10 mouse cellular contexts compared by ENCODE assay signal in the genomic region with DNA sequence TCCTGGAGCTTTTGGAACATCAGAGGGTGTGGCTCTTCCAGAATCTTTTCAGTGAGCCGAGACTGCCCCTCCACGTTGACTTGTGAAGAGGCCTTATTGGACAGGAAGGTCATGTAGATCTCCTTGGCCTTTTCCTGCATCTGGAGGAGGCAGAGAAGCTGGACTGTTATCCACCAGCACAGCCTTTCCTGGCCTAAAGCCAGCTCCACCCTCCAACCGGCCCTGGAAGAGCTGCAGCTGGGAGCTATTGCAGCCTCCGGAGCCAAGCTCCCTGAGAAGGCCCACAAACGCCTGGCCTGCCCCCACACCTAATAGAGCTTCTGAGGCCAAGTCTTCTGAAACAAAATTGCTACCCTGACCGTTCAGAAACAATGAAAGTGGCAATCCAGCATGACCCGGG. TPM values are rescaled to one million over a fixed set of nuclear protein-coding genes. Genes with fewer than 3 reads are reported as not detected.
A peak's percentile ranks its signal among the peaks of the same experiment; 100 is the strongest.
DNase-seq lines count a peak whose midpoint lies in the region; ATAC-seq and TF ChIP-seq lines count a peak whose summit lies in the region.
"Had no signal": no experiment of that assay in that cellular context is flagged by ENCODE, and none has a peak within 500 bp of the region (broad histone marks: within the 10 kb centered on the region; RNA-seq: fewer than 3 reads in every experiment).

No protein-coding gene starts in this region.

- H3K27ac ChIP-seq in midbrain, postnatal 0 days (ENCODE audit: low read depth, low read length): no peak overlapping the region
- no peak overlapping the region for H3K27ac ChIP-seq in midbrain, embryonic 10.5 days (replicated peaks)
- 0 out of 2 replicates have a peak overlapping the region, but pooled peaks have one; percentile 1 for H3K27ac ChIP-seq in embryonic facial prominence, embryonic 12.5 days
- H3K27ac ChIP-seq in liver, embryonic 14.5 days: no peak overlapping the region
- peak overlapping the region; percentile 73 for H3K27ac ChIP-seq in stomach, embryonic 15.5 days

- intact Hi-C loops in heart, postnatal 10 days (cut with DNase I): no loop called here

- H3K4me3 ChIP-seq in midbrain, postnatal 0 days (ENCODE audit: low read depth, low read length): no peak overlapping the region
- no peak overlapping the region for H3K4me3 ChIP-seq in midbrain, embryonic 10.5 days
- no peak overlapping the region for H3K4me3 ChIP-seq in embryonic facial prominence, embryonic 12.5 days
- H3K4me3 ChIP-seq in liver, embryonic 14.5 days (ENCODE audit: insufficient read depth in 1 of 2, low read depth in 2 of 2, low read length in 2 of 2): no peak overlapping the region
- no peak overlapping the region for H3K4me3 ChIP-seq in stomach, embryonic 15.5 days (replicated peaks)
- H3K4me3 ChIP-seq: erythroblast, embryonic 14.5 days had no signal

- ATAC-seq in midbrain, postnatal 0 days (ENCODE audit: low FRiP score): no peak
- no peak for ATAC-seq in embryonic facial prominence, embryonic 12.5 days (ENCODE audit: insufficient number of reproducible peaks, insufficient read depth, low FRiP score, low TSS enrichment)
- peak; percentile 27 for ATAC-seq in liver, embryonic 14.5 days (ENCODE audit: insufficient read depth)
- ATAC-seq in stomach, embryonic 15.5 days (ENCODE audit: insufficient read depth, low FRiP score, low read depth): peak; percentile 69
- ATAC-seq: Patski had no signal

- no peaks in the 10 kb centered on the region for H3K36me3 ChIP-seq in midbrain, postnatal 0 days (ENCODE audit: insufficient read depth, low read length)
- H3K36me3 ChIP-seq in midbrain, embryonic 10.5 days: no peaks in the 10 kb centered on the region
- no peaks in the 10 kb centered on the region for H3K36me3 ChIP-seq in embryonic facial prominence, embryonic 12.5 days
- H3K36me3 ChIP-seq in liver, embryonic 14.5 days (replicated peaks; ENCODE audit: control insufficient read depth, insufficient read depth, low read depth): no peaks in the 10 kb centered on the region
- no peaks in the 10 kb centered on the region for H3K36me3 ChIP-seq in stomach, embryonic 15.5 days

- H3K27me3 ChIP-seq in midbrain, postnatal 0 days (ENCODE audit: insufficient read depth, low read length): no peaks in the 10 kb centered on the region
- no peaks in the 10 kb centered on the region for H3K27me3 ChIP-seq in midbrain, embryonic 10.5 days (ENCODE audit: low read depth, poor library complexity, severe bottlenecking)
- H3K27me3 ChIP-seq in embryonic facial prominence, embryonic 12.5 days: no peaks in the 10 kb centered on the region
- no peaks in the 10 kb centered on the region for H3K27me3 ChIP-seq in liver, embryonic 14.5 days (ENCODE audit: control insufficient read depth, insufficient read depth, low read length)
- H3K27me3 ChIP-seq in stomach, embryonic 15.5 days (replicated peaks): no peaks in the 10 kb centered on the region
- H3K27me3 ChIP-seq: Patski had no signal

- no peak overlapping the region for H3K9ac ChIP-seq in midbrain, postnatal 0 days (replicated peaks; ENCODE audit: low read length, poor library complexity, severe bottlenecking)
- H3K9ac ChIP-seq in embryonic facial prominence, embryonic 12.5 days: no peak overlapping the region
- no peak overlapping the region for H3K9ac ChIP-seq in liver, embryonic 14.5 days (replicated peaks)
- H3K9ac ChIP-seq in stomach, embryonic 15.5 days: no peak overlapping the region

- no peaks in the 10 kb centered on the region for H3K4me1 ChIP-seq in midbrain, postnatal 0 days (ENCODE audit: insufficient read depth, low read length)
- peaks cover 24% of the 10 kb centered on the region for H3K4me1 ChIP-seq in midbrain, embryonic 10.5 days
- peaks cover 20% of the 10 kb centered on the region for H3K4me1 ChIP-seq in embryonic facial prominence, embryonic 12.5 days
- H3K4me1 ChIP-seq in liver, embryonic 14.5 days (replicated peaks; ENCODE audit: control insufficient read depth in 2 of 2, insufficient read depth in 2 of 2, low read length in 1 of 2): peaks cover 28 to 53% of the 10 kb centered on the region in 2 experiments
- H3K4me1 ChIP-seq in stomach, embryonic 15.5 days: peaks cover 15% of the 10 kb centered on the region

- 0 out of 2 replicates have a peak, but pooled peaks have one; percentile 31 for TF ChIP-seq EP300 in liver, embryonic 14.5 days (IDR thresholded peaks at IDR 0.05; ENCODE audit: low read depth)

- H3K9me3 ChIP-seq in midbrain, postnatal 0 days (ENCODE audit: low read length): no peaks in the 10 kb centered on the region
- no peaks in the 10 kb centered on the region for H3K9me3 ChIP-seq in midbrain, embryonic 10.5 days (replicated peaks)
- no peaks in the 10 kb centered on the region for H3K9me3 ChIP-seq in embryonic facial prominence, embryonic 12.5 days
- no peaks in the 10 kb centered on the region for H3K9me3 ChIP-seq in liver, embryonic 14.5 days (ENCODE audit: control insufficient read depth, low read length)
- no peaks in the 10 kb centered on the region for H3K9me3 ChIP-seq in stomach, embryonic 15.5 days

- WGBS in midbrain, postnatal 0 days: 33% methylated on average over 7 of the region's 7 CpGs
- WGBS in midbrain, embryonic 10.5 days: 39% methylated on average over 7 of the region's 7 CpGs
- WGBS in embryonic facial prominence, embryonic 12.5 days: 34% methylated on average over 7 of the region's 7 CpGs
- WGBS in liver, embryonic 14.5 days (ENCODE audit: insufficient replicate concordance): 28% methylated on average over 7 of the region's 7 CpGs
- 28% methylated on average over 7 of the region's 7 CpGs for WGBS in stomach, embryonic 15.5 days

- no peak for TF ChIP-seq CTCF in midbrain, postnatal 0 days (IDR thresholded peaks at IDR 0.05)
- no peak for TF ChIP-seq CTCF in liver, embryonic 14.5 days (IDR thresholded peaks at IDR 0.05; ENCODE audit: low read depth)

- peak; percentile 34 for DNase-seq in midbrain, postnatal 0 days (ENCODE audit: low spot score)
- DNase-seq in midbrain, embryonic 10.5 days (ENCODE audit: low spot score): no peak
- peak; percentile 89 to 90 for DNase-seq in heart, postnatal 10 days
- DNase-seq in liver, embryonic 14.5 days (ENCODE audit: low read depth in 3 of 3, low spot score in 3 of 3): no peak
- DNase-seq in left cerebral cortex, adult 8-10 months (ENCODE audit: low spot score in 2 of 2): no peak
- DNase-seq in spleen, adult 12 weeks (ENCODE audit: low spot score): no peak

- no peak overlapping the region for H3K4me2 ChIP-seq in midbrain, postnatal 0 days (ENCODE audit: low read depth, low read length, poor library complexity, severe bottlenecking)
- no peak overlapping the region for H3K4me2 ChIP-seq in embryonic facial prominence, embryonic 12.5 days (replicated peaks)
- no peak overlapping the region; the same call in 1 of the 2 replicates for H3K4me2 ChIP-seq in liver, embryonic 14.5 days (ENCODE audit: low read depth)
- no peak overlapping the region for H3K4me2 ChIP-seq in stomach, embryonic 15.5 days

RNA-seq across cellular contexts. Expression of gene Rgs10, which starts 29.6 kb away (rescaled TPM):
- total RNA-seq in midbrain, postnatal 0 days (2014; rRNA removed): 77.4 and 84.6 TPM in 2 replicates
- 89.3 and 91.0 TPM in 2 replicates for polyA plus RNA-seq in midbrain, postnatal 0 days (2015; fragmentation: Nextera tagmentation; extraction: Ambion mirVana)
- polyA plus RNA-seq in midbrain, embryonic 10.5 days (2016; fragmentation: Nextera tagmentation; extraction: Ambion mirVana): 6.0 and 6.4 TPM in 2 replicates
- 13.6 and 14.0 TPM in 2 replicates for polyA plus RNA-seq in embryonic facial prominence, embryonic 12.5 days (2016; fragmentation: Nextera tagmentation; extraction: Ambion mirVana)
- total RNA-seq in heart, postnatal 10 days (2021): 10 to 100 TPM; 10.7 to 10.9 TPM
- 24.4 and 36.3 TPM in 2 replicates for polyA plus RNA-seq in liver, embryonic 14.5 days (2012; rRNA removed)
- polyA plus RNA-seq in liver, embryonic 14.5 days (2014; fragmentation: Nextera tagmentation; extraction: Ambion mirVana): 45.8 and 53.0 TPM in 2 replicates
- 25.7 and 27.9 TPM in 2 replicates for polyA plus RNA-seq in stomach, embryonic 15.5 days (2015; fragmentation: Nextera tagmentation; extraction: Ambion mirVana)
- total RNA-seq in left cerebral cortex, adult 8-10 months (2022): 10 to 100 TPM; 50.1 to 65.5 (median 59.0) TPM

Comparison
In these comparisons a context has a peak if more than half of its experiments do, and no peak if none do; other contexts are left out.
1. DNase-seq: peak in midbrain, postnatal 0 days (single experiment) and heart, postnatal 10 days (2 of 2); none in midbrain, embryonic 10.5 days (single experiment), liver, embryonic 14.5 days (0 of 3), left cerebral cortex, adult 8-10 months (0 of 2) and spleen, adult 12 weeks (single experiment).
2. ATAC-seq: peak in liver, embryonic 14.5 days (single experiment) and stomach, embryonic 15.5 days (single experiment); none in midbrain, postnatal 0 days (single experiment) and embryonic facial prominence, embryonic 12.5 days (single experiment).
3. H3K27ac ChIP-seq: peak in embryonic facial prominence, embryonic 12.5 days (single experiment) and stomach, embryonic 15.5 days (single experiment); none in midbrain, postnatal 0 days (single experiment), midbrain, embryonic 10.5 days (single experiment) and liver, embryonic 14.5 days (single experiment).